Mouse (Mus musculus) frontal cortex, postnatal 10 days (tissue): Measurements from ENCODE around the gene Cyp51.
"Not testable (repeated sequence)": the region's sequence is repeated elsewhere in the genome, so short reads cannot be mapped to it uniquely, and the experiment has no call there.

Experiments
- DNase-seq, 2 experiments: peaks; one replicate each; pipeline ENCODE4 v3.0.0; 2022; ENCODE audit warnings: low spot score in 2 of 2, mixed read lengths in 1 of 2

Gene Cyp51

DNA sequence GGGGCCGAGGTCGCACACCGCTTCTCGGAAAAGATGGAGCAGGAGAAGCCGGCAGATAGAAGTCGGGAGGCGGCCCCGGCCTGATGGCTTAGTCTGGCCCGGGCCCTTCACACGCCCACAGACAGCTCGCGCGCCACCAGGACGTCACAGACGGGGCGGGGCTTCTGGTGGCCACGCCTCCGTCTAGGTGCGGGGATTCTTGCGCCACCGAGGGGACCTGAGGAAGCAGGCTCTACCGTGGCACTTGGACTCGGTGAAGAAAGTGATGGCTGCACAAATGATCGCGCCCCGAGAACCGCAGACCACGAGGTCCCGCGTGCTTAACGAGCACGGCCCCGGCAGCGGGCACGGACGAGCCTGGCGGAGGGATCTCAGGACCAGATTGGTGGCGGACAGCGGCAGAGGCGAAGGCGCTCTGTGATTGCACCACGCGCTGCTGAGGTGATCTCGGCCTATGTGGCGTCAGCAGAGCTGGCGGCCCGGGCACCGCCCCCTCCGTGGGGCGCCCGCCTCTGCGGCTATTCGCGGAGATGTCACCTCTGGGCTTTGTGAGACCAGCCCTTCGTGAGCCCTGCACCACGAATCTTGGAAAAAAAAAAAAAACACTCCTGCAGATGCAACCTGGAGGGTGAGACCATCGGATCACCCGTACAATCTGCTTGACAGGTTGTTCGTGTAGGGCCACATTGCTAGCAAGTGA lies at the start of gene Cyp51:
Gene Cyp51 (minus strand): TSS at position 406 of the 700 bp plus-strand sequence.
- DNase-seq = peak; percentile 89 to 91

DNA sequence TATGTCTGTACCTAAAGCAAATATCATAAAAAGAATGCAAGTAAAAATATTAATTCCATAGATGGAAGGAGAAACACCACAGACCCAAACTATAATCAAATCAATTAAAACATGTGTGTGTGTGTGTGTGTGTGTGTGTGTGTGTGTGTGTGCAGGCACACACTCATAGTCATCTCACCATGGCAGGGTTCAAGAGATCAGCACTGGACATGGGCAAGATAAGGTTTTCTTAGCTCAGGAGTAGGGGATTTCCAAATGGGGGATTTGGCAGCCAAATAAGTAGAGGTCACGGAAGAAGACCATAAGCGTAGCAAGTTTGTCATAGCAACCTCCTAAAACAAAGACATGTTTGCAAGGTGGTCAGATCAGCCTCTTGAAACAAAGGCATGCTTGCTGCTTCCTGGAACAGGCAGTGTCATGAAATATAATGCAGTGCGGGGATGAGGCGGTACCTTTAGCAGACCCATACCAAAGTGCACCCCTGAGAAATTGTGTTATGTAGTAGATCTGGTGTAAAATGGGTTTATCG lies 8.1 kb upstream of the Cyp51 start:
- no peak for DNase-seq

GRCm38 (mm10) chr5:4107056-4107455 lies 2.5 kb upstream of the Cyp51 start:
- DNase-seq = not testable (repeated sequence)

- no peak for DNase-seq
Measured at GRCm38 (mm10) chr5:4105651-4106186, 1.2 kb upstream of the Cyp51 start.

GRCm38 (mm10) chr5:4103626-4104340 lies 763 bp downstream of the Cyp51 start:
- no peak for DNase-seq

- no peak for DNase-seq
Measured at GRCm38 (mm10) chr5:4101770-4102169, 2.8 kb downstream of the Cyp51 start.

- no peak for DNase-seq
Measured at GRCm38 (mm10) chr5:4101031-4101430, 3.5 kb downstream of the Cyp51 start.

DNA sequence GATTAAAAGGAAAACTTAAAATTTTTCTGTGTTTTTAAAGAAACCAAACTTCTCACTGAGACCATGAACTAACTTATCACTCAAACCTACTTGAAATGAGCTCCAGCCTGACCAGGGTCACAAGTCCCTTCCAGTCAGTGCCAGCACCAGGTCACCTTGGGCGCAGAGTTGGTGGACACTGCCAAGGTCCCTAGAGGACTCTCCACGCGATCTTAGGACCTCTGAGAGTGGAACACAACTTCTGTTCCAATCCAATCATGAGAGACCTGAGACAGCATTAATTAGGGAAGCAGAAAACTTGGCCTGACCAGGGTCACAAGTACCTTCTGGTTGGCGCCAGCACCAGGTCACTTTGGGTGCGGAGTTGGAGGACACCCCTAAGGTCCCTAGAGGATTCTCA lies 10.1 kb downstream of the Cyp51 start:
- DNase-seq = no peak

GRCm38 (mm10) chr5:4088190-4088589 lies 16.4 kb downstream of the Cyp51 start:
- no peak for DNase-seq

DNA sequence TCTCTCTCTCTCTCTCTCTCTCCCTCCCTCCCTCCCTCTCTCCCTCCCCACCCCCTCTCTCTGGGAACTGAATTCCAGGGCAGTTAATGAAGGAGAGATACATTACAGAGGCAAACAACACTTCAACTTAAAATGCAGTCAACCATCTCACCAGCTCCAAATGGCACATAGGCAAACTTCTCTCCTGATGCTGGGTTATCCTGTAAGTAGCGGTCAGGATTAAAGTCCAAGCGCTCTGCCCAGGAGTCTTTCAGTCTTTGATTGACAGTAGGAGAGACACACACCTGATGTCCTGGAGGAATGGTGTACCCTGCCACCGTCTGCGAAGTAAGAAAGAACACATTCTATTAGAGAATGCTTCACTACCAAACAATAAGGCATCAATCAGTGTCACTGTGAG lies 18.2 kb downstream of the Cyp51 start:
- DNase-seq = no peak

DNA sequence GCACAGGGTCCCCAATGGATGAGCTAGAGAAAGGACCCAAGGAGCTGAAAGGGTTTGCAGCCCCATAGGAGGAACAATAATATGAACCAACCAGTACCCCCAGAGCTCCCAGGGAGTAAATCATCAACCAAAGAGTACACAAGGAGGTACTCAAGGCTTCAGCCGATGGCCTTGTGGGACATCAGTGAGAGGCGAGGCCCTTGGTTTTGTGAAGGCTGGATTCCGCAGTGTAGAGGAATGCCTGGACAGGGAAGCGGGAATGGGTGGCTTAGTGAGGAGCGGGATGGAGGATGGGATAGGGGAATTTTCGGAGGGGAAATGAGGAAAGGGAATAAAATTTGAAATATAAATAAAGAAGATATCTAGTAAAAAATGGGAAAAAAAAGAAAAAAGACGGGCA lies 19.6 kb downstream of the Cyp51 start:
- DNase-seq = no peak

GRCm38 (mm10) chr5:4081513-4081912 lies 23.0 kb downstream of the Cyp51 start:
- no peak for DNase-seq

- DNase-seq = no peak
Measured at GRCm38 (mm10) chr5:4080861-4081260, 23.7 kb downstream of the Cyp51 start.

DNA sequence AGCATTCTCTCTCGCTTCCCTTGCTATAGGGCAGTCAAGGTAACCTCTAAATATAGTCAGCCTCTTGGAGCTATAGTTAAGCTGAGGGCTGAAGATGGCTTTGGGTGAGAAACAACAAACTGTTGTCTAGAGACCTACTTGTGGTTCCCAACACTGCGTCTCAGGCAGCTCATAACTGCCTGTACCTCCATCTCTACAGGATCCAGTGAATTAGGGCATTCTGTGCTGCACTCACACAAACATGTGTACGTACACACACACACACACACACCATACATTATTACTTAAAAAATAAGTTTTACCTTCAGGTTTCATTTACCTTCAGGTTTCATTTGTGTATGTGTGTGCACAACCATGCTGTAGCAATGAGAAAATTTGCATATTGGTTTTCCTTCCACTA lies 25.5 kb downstream of the Cyp51 start:
- DNase-seq = no peak

- DNase-seq = no peak
Measured at GRCm38 (mm10) chr5:4067203-4067602, 37.3 kb downstream of the Cyp51 start.

DNA sequence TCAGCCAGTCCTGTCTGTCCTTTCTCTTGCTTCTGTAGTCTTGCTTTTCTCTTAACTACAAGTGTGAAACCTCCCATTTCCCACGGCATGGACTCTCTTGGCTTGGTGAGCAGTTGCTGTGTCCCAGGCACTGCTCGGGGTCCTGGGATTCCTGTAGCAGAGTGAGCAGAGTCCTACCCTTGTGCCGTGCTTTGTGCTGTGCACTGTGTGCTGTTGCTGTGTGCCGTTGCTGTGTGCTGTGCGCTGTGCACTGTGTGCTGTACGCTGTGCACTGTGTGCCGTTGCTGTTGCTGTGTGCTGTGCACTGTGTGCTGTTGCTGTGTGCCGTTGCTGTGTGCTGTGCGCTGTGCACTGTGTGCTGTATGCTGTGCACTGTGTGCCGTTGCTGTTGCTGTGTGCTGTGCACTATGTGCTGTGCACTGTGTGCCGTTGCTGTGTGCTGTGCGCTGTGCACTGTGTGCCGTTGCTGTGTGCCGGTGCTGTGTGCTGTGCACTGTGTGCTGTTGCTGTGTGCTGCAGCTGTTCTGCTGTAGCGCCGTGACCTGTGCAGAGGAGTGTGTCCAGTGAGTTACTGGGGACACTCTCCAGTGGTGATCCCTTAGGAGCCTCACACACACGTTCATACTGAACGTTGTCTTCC lies 38.0 kb downstream of the Cyp51 start:
- no peak for DNase-seq

DNA sequence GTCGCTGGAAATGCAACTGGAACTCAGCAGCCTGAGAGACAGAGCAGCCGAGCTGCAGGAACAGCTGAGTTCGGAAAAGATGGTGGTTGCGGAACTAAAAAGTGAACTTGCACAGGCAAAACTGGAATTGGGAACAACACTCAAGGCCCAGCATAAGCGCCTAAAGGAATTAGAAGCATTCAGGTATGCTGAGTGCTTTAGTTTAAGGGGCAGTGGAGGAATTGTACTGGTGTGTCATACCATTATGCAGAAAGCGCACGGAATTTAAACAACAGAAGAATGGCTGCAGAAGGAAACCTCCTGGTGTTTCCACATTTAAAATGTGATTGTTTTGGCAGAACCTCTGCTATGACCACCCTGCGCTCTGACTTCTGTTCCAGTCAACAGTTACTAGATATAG lies 44.2 kb downstream of the Cyp51 start:
- DNase-seq = no peak

DNA sequence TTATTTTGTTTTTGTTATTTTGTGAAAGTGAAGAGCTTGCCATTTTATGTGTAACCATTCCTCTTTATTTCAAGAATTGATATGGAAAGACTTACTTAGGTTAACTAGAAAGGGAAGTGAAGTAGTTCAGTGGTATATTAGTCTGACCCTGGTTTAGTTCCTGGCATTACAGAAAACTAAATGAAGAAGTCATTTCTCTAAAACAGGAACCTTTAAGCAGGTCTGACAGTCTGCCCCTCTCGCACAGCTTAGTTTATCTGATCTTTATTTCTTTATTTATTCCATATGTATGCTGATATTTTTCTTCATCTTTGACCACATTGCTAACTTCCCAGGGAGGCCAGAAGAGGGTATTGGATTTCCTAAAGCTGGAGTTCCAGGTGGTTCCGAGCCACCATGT lies 63.6 kb downstream of the Cyp51 start:
- no peak for DNase-seq

GRCm38 (mm10) chr5:4040372-4040771 lies 64.2 kb downstream of the Cyp51 start:
- no peak for DNase-seq

DNA sequence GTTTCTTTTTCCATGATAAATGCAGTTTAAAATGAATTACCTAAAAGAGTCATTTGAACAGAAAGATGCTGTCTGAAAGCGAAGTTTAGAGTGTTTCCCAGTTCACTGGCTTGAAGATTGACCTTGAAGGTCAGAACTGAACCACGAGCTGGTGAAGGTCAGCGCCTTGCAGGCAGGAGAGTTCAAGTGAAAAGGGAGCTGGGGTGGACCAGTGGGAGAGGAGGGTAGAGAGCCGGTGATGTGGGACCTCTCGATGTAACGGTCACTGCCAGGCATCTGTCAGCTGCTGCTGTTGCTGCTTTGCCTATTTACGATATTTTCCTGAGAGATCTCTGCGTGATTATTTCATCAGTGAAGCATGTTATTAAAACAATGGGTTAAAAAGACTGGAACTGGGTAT lies 65.2 kb downstream of the Cyp51 start:
- DNase-seq = no peak

DNA sequence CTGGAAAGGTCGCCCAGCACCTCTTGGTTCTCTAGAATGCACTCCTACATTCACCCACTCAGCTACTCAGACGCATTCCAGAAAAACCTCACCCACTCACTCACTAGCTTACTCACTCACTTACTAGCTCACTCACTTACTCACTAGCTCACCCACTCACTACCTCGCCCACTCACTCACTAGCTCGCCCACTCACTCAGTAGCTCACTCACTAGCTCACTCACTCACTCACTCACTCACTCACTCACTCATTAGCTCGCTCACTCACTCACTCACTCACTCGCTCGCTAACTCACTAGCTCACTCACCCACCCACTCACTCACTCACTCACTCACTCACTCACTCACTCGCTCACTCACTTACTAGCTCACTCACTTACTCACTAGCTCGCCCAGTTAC lies 67.9 kb downstream of the Cyp51 start:
- no peak for DNase-seq

DNA sequence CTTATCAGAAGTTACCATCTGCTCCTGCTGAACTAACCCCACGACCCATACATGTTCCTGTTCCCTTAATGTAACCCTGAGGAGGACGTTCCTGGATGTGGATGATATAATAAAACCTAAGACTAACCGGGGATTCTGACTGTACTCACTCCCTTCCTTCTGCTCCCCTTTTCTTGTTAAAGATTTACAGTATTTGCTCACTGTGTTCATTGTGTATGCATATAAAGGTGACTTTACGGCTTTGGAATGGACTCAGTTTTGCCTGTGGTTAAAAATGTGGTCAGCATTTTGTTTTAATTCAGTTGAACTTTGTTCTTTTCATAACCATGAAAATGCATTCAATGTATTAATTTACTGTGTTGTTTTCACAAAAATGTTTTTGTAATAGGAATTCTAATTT lies 72.7 kb downstream of the Cyp51 start:
- no peak for DNase-seq
